Mouse (Mus musculus) mesoderm, embryonic 11.5 days (tissue): ENCODE results near the gene Sesn3.
A peak's percentile ranks its signal among the peaks of the same experiment; 100 is the strongest.

Source experiments
- DNase-seq: peaks from one replicate; pipeline ENCODE4 v3.0.0-alpha.2; 2012; ENCODE audit warnings: low read depth, low spot score

Gene Sesn3

DNA sequence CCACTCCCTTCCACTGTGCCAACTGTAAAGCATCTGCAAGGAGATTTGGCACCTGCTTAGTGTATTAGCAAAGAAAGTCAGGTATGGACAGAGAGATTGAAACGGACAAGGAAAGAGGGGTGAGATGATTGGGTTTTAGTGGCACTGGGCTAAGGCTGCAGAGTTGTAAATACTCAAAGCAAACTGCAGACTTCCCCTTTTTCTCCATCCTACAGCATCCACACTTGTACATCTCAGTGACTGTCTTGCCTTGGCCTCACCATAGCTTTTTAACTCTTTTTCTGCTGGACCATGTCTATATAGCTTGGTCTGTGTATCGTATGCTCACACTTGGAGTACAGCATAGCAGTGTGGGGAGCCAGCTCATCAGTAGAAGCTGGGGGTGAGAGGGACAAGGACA lies 75.9 kb downstream of the Sesn3 start:
- DNase-seq: no peak

DNA sequence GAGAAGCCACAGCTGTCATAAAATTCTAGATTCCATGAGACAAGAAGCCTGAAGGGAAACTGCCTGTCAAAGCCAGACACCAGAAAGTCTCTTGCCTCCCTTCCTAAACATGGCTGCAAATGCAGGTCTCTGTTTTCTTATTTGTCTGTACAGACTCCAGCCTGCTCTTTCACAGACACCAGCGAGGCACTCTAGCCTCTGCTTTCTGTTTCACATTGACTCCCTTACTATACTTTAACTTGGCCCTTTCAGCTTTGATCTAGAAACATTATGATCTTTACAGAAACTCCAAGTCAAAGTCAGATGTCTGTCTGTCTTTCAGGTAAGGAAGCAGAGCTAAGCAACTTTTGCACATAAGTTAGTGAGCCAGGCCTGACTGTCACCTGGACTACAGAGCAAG lies 77.5 kb downstream of the Sesn3 start:
- no peak for DNase-seq

DNA sequence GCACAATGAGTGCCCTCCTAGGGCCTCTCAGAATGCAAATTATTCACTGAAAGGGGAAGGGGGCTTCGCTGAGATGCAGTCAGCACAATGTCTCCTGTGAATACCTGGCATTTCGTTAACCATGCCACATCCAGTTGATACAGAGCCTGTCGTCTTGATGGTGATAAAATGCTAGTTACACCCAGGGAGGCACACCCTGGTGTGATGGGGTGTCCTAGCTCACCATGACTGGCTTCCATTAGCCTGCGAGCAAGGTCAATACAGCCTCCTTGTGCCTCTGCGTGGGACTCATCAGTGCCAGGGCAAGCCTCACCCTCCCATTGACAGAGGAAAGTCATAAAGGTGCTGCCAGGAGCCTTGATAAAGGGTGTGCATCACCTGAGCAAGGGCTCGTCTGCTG lies 80.0 kb downstream of the Sesn3 start:
- DNase-seq: no peak

DNA sequence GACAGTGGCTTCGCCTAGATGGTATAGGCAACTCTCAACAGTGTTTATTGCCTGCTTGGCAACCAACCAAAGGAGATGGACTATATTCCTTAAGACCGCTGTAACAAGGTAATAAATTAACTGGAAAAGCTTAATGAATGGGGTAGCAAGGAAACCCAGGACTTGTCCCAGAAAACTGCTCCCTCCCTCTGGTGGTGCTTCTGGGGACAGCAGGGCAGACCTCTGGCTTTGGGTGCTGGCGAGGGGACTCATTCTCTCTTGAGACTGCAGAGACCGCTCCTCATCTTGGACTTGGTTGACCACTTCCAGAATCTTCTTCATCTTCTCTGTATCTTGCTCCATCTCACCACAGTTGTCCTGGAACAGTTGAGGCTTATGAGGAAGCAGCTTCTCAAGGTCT lies 82.2 kb downstream of the Sesn3 start:
- no peak for DNase-seq

DNA sequence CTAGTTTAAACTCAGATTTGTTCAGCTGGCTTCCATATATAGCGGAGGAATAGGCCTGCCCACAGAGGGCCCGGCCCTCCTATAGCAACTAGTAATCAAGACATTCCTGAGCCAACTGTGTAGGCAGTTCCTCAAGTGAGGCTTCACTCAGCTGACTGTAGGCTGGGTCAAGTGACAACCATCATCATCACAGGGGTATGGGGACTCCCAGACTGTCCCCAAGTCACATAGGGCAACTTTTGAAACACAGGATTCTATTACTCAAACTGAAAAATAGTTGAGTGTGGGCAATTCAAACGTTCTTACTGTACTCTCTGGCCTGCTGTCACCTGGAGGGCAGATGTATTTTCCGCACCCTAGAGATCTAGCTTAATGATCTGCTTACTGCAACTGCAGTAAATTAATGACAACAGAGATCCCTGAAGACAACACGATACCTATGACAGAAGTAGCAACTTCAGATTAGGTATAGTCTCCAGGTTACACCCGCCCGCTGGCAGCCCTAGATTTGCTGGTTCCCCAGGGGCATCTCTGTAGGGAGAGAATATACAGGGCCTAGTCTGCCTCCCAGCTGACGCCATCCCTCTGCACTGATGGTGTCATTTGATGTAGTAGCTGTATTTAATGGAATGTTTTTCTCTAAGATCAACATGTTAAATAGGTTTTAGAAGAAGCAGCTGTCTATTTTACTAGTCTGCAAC lies 87.4 kb downstream of the Sesn3 start:
- DNase-seq: no peak

DNA sequence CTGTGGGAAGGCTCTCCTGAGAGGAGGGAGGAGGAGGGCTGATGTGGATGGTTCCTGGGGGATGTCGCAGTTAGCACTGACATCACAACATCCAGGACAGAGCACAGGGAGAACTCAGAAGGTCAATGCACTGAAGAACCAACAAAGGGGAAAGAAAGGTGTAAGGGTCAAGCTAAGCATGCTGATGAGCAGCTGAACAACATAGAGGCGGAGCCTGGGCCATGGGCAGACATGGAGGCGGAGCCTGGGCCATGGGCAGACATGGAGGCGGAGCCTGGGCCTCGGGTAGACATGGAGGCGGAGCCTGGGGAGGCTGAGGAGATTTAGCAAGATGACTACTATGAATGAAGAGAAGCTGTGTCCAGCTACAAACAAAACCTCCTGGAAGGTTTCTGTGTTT lies 88.7 kb downstream of the Sesn3 start:
- DNase-seq: no peak

DNA sequence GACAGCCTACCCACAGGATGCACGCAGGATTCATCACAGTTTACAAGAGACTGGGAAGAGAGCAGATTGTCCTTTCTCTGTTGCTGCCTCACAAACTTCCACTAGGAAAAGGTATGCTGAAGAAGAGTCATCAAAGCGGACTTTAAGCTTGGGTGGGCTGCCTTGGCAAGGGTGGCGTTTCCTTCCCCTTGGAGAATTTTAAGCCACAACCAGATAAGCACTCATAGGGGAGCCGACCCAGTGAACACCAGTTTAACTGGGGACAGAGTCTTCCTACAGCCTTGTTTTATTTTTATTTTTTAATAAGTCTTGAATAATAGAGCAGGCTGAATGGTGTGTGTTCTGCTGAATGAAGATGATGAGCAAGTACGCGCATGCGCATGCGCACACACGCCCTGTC lies 89.9 kb downstream of the Sesn3 start:
- no peak for DNase-seq

DNA sequence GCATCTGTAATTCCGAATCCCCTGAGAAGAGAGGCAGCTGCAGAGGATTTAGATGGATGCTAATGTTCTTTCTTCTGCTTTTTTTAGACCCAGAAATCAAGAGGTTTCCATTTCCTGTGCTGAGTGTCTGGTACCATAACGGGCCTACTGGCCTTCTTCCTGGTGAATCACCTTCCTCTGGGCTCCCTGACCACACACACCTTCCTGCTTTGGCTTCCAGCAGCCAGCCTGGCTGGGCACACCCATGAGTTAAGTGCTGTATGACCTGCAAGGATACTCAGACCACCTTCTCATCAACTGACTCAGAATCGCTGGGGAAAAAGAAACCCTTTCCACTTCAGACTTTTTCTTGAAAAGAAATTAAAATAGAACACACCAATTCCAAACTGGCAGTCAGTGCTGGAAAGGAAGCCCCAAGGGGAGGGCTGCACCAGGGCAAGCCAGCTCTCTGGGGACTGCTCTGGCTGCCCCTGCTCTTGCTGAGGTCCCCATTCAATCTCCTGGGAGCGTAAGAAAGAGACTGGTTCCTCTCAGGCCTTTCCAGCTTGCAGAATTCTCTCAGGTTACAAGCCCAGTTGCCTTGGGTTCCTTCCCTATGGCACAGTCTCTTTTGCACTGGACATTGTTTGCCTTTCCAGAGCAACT lies 90.7 kb downstream of the Sesn3 start:
- no peak for DNase-seq

DNA sequence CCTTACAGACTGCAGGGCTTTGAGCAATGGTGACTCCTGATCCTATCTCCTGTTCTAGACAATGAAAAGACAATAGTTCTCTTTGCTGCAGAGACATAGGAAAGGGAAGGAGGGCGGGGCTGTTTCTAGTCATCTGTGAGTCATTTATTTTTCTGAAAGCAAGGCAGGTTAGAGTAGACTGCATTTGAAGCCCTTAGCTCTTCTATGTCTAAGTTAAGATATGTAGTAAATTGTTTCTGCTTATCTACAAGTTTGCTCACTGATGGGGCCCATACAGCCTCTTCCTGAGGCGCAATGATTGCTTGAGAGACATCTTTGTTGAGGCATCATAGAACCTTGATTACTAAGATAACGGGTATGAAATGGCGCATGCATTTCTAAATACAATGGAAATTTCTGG lies 93.0 kb downstream of the Sesn3 start:
- DNase-seq: no peak

DNA sequence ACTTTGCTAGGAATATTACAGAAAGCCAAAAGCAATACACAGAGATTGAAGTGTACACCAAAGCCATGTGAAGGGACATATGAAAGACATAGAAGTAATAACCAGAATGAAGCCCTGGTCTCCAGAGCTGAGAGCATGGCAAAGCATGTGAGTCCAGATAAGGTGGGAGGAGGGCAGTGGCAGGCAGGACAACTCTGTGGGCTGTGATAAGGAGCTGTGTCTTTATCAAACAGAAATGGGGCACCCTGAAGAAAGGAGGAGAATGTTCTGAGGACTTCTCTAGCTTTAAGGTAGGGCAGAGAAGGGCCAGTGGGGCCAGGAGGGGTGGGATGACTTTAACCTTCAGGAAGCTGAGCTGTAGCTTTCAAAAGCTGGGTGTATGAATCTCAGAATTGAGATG lies 94.4 kb downstream of the Sesn3 start:
- DNase-seq: no peak

DNA sequence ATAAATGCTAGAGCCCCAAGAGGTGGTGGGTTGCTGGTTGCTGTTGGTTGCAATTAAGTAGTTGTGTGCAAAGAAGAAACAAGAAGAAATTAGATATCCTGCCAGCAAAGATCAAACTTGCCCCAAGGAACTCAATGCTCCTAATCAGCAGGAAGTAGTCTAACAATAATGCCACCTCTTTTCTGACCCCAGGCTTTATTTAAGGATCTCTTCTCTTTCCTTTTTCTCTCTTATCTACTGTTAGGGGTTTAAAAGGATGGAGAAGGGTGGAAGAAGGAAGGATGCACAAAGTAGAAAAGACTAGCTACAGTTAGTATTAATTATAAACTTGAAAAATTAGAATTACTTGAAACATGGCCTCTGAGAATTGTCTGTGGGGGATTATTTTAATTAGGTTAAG lies 97.6 kb downstream of the Sesn3 start:
- DNase-seq: no peak

DNA sequence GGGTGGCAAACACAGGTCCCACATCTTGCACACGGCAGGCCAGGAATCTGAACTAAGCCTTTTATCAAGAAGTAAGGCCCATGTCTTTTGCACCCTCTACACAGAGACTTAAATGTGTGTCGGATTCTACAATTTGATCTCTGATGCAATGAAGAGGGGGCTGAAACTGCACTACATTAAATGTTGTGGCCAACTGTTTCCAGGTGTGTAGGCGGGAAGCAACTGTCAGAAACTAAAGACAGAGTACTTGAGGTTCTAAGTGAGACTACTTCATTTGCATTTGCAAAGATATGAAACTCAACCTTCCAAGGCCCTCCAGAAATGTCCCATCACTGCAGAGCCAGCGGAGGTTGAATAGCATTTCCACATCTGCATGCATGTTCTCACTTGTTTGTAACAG lies 101.3 kb downstream of the Sesn3 start:
- no peak for DNase-seq

DNA sequence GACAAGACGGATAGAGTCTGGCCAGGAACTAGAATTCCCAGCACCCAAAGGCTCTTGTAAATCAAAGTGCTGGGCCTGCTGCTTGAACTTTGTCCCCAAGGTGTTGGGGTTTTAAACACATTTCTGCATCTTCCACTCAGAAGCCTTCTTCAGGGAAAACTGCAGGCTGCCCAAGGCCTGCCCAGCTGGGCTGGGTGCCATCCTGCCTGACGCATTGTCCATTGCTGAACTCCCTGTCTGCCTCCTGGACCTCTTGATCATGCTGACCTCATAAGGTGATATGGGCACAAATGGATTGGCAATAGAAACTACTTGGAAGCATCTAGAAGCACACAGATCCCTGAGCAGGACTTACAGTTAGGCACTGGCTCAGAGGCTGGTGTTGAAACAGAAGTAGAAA lies 103.3 kb downstream of the Sesn3 start:
- no peak for DNase-seq

DNA sequence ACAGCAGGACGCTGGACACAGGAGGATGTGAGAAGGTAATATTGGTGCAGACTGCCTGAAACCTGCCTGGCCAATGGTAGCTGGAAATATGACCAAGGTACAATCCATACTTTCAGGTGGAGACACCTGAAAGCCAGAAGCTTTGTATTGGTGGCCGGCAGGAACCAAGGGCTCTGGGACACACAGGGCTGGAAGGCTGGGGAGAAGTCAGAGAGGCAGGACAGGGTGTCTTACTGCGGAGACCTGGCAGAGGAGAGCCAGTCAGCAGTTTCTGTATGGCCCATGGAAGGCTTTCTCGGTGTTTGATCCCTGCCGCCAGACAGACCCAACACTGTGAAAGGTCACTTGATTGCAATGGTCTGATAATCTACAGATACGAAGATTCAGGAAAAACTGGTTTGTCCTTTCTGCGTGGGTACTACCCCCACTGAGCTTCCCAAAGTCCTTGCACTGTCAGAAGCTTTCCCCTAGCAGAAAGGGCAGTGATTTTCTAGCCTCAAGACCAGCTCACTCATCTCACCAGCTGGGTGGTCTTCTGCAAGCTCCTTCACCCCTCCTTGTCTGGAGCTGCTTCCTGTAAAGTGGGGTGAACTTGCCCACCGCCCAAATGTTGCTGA lies 105.0 kb downstream of the Sesn3 start:
- no peak for DNase-seq

DNA sequence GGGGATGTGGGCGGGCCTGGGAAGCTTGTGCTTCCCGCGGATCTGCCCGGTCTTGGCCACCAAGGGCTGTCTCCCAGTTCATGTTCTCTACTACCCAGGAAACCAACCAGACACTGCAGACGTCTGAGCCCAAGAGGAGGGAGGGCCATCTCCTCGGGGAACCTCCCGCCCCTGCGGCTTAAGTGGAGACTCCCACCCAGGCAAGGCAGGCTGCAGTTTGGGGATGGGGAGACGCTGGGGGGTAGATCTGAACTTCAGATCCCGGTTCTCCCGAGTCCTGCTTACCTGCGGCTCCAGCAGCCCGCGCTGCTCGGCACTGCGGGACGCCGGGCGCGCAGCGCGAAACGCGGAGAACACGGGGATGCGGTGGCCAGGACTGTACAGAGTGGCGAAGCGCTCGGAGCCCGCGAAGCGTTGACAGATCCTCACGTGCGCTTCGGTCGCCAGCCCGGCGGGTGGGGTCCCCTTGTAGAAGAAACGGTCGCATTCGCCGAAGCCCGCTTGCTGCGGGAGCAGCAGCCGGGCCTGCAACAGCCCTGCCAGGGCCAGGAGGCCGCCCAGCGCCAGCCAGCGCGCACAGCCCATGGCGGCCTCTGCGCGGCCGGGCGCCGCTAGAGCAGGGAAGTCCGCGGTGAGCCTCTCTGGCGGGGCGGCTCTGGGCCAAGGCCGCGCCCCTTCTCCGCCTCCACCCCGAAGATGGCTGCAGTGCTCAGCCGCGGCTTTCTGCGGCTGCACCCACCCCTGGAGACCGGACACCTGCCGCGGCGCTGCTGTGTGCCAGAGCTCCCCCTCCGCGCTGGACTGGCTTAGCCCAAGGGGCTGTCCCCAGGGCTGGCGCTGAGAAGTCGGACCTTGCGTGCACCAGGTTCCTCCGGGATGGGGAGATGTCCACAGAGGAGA lies 105.8 kb downstream of the Sesn3 start:
- DNase-seq: peak; percentile 78

DNA sequence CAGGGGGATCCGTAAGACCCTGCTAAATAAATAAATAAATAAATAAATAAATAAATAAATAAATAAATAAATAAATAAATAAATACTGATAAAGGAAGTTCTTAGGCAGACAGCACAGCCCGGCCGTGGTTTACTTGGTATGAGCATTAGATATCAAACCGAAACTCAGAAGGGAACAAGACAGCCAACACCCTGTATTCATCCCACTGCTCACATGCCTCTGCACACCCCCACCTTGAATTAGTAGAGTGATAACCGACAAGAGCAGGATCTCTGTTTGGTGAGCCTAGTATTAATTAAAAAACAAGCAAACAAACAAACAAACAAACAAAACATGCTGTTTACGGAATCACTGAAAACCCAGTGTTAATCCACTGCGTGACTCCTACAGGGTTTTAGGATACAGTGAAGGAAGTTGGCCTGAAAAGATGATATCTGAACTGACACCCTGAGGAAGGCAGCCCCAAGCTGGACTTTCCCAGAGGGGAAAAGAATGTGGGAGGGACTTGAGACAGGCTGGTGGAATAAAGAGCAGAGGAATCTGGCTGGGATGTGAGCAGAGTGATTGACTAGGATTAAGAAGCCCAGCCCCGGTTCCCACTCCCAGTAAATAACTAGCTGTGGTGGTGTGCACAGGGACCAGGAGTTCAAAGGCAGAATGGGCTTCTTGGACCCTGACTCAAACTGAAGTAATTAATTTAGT lies 106.6 kb downstream of the Sesn3 start, which contains the start of gene Endod1:
TSS of gene Endod1 (minus strand) at position 155 of the 703 bp plus-strand sequence.
- peak; percentile 64 for DNase-seq

DNA sequence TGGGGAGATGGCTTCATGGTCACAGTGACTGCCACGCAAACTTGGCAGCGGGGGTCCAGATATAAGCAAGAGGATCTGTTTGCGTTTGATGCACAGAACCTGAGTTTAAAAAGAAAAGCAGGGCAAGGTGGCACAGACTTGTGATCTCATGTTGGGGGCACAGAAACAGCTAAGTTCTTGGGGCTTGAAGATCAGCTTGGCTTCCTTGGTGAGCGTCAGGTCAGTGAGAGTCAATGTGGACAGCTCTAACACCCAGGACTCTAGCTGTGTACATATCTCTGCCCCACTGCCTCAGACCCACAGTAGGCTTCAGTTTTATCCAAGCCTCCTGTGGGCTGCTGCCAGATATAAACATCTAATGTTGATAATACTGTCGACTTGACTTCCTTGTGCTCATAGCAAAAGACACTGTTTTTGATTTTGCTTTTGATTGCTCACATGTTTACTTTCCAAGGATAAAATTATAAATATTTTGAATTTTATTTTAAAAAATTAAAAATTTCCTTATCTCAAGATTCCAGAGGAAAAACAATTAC lies 107.5 kb downstream of the Sesn3 start:
- no peak for DNase-seq
